Mouse (Mus musculus) brain, embryonic 14.5 days (tissue): ENCODE measurements around the gene Ppp1r12a.

Experiments
- CTCF ChIP-seq: fragments of 200-500 bp; IDR thresholded peaks from 2 replicates; pipeline ENCODE4 v1.5.1; 2012; ENCODE audit warnings: inconsistent platforms, mild to moderate bottlenecking, moderate library complexity, borderline replicate concordance; ENCODE audit not compliant: insufficient read depth, insufficient read length; ENCODE audit errors: extremely low read depth
- POLR2A ChIP-seq: fragments of 200-500 bp; IDR thresholded peaks from 2 replicates; pipeline ENCODE4 v1.6.1; 2012; ENCODE audit warnings: mild to moderate bottlenecking, inconsistent platforms, borderline replicate concordance; ENCODE audit not compliant: poor library complexity, insufficient read depth, insufficient read length, severe bottlenecking; ENCODE audit errors: extremely low read depth

GRCm38 (mm10) chr10:108224413-108224812 is 62.4 kb downstream of the Ppp1r12a start:
- TF ChIP-seq CTCF (no peak), POLR2A (no peak)
